Mouse (Mus musculus): ENCODE measurements around the gene Serpina10. TPM values are rescaled to one million over a fixed set of nuclear protein-coding genes. Genes with fewer than 3 reads are reported as not detected.
"Not testable (repeated sequence)": the region's sequence is repeated elsewhere in the genome, so short reads cannot be mapped to it uniquely, and the experiment has no call there.

Serpina10 gene
- not detected for total RNA-seq (2021)

DNA sequence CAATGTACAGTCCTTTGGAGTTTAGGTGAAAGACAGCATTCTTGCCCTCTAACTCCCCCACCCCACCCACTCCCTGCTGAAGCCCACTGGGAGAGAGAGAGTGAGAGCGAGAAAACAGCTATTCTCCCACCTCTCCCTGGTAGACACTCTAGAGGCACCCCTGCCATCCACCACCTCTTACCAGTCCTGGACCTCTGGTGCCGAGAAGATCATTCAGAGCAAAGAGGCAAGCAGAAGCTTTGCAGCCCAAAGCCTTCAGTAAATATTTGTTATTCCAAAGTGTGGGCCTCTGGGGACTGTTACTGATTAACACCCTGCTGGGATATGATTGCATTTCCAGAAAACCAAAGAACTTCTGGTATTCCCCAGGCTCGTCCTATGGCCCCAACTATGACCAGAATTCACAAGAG lies at the start of gene Serpina10:
TSS of gene Serpina10 (minus strand) at position 242 of the 410 bp plus-strand sequence.
- intact Hi-C loops (cut with DNase I) = no loop called here

DNA sequence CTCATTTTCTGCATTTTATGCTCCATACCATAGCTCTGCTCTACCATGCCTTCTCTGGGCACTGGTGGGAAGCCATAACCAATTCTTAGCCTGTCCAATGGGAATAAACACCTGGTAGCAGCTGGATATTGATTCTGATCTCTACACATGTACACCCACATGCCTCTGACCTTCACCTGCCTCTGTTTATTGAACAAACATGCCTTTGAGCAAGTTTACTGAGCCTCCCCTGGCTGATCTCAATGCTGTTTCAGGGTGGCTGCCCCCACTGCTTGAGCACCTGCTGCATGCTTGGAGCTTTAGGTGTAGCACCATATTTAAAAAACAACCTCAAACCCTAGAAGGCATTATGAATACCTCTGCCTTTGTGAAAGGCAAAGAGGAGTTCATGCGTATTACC lies 48.6 kb upstream of the Serpina10 start:
- DNase-seq (ENCODE audit: low spot score in 2 of 2); intact Hi-C loops (cut with DNase I): not testable (repeated sequence)

More for the DNA sequence above, at the start of gene Serpina10:
- DNase-seq (ENCODE audit: low spot score in 2 of 2) = no peak

DNA sequence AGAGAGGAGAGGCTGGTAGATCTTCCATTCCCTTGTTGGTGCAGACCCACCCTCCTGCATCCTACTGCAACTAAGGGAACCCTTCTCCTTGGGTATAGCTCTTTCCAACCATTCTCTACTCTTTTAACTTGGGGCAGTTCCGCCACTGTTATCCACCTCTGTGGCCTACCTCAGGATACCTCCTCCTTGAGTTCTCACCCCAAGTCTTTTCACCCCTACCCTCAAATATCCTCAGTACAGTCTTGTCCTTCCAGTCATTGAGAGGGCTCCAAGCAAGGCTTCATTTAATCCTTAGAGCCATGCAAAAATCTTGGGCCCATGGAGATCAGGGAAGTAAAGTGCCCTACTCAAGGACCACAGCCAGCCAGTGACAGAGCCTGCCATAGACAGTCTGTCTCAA lies 44.8 kb upstream of the Serpina10 start, which contains the start of gene Serpina16:
TSS of gene Serpina16 (minus strand) at position 101 of the 400 bp plus-strand sequence.
- intact Hi-C loops (cut with DNase I) = no loop called here
- no peak for DNase-seq (ENCODE audit: low spot score in 2 of 2)

DNA sequence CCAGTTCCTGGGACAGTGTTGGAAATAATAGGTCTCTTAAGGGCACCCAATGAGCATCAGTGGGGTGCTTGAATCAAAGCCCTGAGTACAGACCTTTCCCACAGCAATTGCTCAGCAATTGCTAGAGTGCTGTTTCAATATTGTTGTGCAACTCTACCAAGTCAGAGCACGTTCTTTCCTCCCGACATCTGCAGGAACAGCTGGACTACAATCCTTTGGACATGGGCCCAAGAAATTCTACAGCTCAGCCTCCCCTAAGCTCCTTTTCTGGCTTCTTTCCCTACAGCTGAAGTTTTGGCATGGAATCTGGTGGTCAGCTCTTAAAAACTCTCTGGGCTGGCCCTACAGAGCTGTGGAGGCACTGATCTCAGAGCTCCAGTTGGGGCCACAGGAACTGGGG lies 41.9 kb upstream of the Serpina10 start:
- no peak for DNase-seq (ENCODE audit: low spot score in 2 of 2)
- intact Hi-C loops (cut with DNase I) = no loop called here

DNA sequence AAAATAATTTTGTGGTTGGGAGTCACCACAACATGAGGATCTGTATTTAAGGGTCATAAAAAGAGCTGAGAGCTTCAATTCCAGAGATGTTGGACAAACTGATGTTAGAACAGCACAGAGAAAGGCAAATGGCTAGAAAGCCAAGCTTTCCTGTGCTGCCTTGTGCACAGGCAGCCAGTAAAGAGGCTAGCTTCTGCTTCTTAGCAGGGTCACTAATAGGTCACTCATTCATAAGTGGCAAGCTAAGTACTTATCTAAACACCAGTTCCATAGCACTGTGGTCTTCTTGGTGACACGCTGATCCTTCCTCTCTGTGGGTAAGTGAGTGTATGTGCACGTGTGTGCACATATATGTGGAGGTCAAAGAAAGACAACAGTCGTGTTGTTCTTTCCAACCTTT lies 40.2 kb upstream of the Serpina10 start:
- no peak for DNase-seq (ENCODE audit: low spot score in 2 of 2)
- intact Hi-C loops (cut with DNase I) = no loop called here

DNA sequence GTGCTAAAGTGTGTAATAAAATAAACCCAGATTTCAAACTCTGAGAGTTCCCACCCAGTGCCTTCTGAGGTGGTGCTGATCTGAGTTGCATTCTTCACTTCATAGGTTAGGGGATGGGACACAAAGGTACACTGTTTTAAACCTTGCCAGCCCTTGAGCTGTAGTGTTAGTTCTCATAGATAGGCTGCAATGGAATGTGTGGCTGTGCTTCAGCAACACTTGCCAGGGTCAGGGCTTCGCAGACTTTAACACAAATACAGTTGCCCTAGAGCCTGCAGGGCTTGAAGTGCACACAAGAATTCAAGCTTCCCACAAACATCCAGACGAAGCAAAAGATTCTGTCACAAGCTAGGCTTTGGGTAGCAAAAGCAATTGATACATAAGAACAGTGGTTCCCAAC lies 39.7 kb upstream of the Serpina10 start:
- intact Hi-C loops (cut with DNase I) = no loop called here
- no peak for DNase-seq (ENCODE audit: low spot score in 2 of 2)

DNA sequence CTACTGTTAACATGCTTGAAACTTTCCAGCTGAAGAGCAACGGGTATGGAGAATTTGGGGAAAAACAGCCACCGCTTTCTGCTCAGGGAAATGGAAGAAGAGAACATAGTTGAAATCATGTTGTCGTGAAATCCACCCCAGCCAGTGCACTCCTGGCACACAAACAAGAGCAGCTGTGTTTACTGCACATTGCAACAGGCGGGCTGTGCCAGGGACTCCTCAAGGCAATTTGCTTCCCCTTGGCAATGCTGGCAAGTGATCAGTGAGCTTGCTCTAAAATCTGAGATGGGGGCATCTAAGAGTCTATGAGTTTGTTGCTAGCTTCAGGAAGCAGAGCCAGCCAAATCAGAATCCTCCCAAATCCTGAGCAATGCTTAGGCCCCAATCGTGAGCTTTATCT lies 39.1 kb upstream of the Serpina10 start:
- intact Hi-C loops (cut with DNase I) = no loop called here
- DNase-seq (ENCODE audit: low spot score in 2 of 2) = peak; percentile 6 to 18

DNA sequence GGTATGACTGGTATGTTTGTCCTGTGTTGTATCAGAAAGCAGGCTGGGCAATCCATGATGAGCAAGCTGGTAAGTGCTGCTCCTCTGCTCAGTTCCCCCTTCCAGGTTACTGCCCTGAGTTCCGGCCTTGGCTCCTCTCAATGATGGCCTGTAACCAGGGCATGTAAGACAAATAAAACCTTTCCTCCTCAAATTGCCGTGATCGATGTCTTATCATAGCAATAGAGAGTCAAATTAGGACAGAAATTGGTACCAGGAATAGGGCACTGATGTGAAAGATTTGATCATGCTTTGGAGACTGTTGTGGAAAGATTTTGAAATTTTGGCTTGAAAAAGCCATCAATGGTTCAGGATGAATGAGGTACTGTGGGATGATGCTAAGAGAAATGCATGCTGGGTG lies 34.0 kb upstream of the Serpina10 start:
- intact Hi-C loops (cut with DNase I) = no loop called here
- no peak for DNase-seq (ENCODE audit: low spot score in 2 of 2)

DNA sequence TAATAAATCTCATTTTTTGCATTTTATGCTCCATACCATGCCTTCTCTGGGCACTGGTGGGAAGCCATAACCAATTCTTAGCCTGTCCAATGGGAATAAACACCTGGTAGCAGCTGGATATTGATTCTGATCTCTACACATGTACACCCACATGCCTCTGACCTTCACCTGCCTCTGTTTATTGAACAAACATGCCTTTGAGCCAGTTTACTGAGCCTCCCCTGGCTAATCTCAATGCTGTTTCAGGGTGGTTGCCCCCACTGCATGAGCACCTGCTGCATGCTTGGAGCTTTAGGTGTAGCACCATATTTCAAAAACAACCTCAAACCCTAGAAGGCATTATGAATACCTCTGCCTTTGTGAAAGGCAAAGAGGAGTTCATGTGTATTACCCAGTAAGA lies 30.8 kb upstream of the Serpina10 start:
- intact Hi-C loops (cut with DNase I); DNase-seq (ENCODE audit: low spot score in 2 of 2): not testable (repeated sequence)

DNA sequence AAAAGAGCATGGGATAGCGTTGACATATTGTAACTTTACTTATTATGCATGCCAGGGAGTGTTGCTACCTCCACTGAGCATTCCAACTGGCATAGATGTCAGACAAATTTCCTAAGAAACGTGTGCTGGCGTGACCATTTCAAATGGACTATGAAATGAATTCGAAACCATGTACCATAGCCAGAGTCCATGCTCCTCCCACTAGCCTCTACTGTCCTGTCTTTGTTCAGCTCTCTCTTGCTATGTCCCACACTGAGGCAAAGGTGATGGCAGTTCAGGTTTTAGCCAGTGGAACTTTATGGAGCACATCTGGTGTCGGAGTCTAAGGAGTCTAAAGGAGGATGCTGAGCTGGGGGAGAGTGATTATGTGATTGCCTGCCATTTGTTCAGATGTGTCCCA lies 28.8 kb upstream of the Serpina10 start:
- no peak for DNase-seq (ENCODE audit: low spot score in 2 of 2)
- intact Hi-C loops (cut with DNase I) = no loop called here

DNA sequence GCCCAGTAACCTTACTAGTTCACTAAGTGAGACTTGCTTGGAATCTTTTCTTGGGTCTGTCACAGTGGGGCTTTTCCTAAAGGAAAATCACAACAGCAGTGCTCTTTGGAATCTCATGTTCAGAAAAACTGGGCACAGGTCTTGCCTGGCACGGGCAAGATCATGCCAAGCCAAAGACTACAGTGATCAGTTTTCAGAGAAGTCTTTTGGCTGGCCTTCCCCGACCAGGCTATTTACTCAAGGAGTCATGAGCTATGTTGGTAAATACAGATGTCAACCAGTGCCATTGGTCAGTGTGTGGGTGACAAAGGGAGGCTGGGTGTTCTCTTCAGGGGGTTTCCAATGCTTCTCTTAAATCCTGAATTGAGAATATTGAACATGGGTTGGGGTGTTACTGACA lies 27.9 kb upstream of the Serpina10 start:
- DNase-seq (ENCODE audit: low spot score in 2 of 2) = no peak
- intact Hi-C loops (cut with DNase I) = no loop called here

DNA sequence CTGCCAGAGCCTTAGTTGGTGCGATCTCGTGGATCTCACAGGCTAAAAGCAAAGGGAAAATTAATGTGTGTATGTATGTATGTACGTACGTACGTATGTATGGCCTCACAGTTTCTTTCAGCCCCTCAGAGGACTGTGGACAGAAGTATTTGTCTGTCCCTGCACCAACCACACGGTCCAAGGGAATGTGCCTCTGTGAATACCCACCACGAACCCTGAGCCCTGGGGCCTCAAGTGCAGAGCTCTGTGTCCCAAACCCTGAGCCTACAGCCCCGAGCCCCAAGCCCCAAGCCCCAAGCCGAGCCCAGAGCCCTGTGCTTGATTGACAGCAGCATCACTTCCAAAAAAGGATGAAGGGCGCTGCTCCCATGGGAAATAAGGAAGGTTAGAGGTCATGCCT lies 26.7 kb upstream of the Serpina10 start:
- no peak for DNase-seq (ENCODE audit: low spot score in 2 of 2)
- intact Hi-C loops (cut with DNase I) = no loop called here

DNA sequence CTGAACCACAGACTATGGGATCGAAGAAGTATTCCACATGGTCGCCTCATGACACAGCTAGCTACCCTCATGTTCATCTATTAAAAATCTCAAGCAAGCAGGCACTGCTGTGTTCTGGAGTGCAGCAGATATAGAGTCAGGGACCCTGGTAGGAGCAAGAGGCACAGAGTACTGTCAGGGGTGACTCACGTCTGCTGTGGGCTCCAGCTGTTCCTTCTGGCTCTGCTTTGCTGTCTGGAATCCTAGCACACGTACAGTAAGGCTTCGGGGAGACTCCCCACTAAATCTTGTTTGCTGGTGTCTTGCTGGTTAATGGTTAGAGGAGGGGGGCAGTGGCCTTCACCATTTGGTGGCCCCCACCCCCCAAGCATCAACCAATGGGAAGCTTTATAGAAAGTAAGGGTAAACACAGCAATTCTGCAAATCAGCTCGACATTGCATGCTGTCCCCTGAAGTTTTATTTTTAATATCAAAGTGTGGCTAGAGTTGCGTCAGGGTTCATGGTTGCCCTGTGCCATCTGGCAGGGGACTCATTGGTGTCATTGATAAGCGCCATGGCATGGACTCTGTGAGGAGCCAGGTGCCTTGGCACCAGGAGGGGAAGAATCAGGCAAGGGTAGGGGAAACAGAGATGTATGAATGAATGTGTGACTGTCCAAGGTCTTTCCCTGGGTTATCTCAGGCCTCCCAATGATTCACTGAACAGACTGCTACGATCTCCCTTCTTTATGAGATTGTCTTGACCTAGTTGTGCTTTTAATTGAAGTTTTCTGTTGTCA lies 25.8 kb upstream of the Serpina10 start, which contains the start of gene Serpina6:
TSS of gene Serpina6 (minus strand) at position 365 of the 779 bp plus-strand sequence.
- intact Hi-C loops (cut with DNase I) = no loop called here
- no peak for DNase-seq (ENCODE audit: low spot score in 2 of 2)

DNA sequence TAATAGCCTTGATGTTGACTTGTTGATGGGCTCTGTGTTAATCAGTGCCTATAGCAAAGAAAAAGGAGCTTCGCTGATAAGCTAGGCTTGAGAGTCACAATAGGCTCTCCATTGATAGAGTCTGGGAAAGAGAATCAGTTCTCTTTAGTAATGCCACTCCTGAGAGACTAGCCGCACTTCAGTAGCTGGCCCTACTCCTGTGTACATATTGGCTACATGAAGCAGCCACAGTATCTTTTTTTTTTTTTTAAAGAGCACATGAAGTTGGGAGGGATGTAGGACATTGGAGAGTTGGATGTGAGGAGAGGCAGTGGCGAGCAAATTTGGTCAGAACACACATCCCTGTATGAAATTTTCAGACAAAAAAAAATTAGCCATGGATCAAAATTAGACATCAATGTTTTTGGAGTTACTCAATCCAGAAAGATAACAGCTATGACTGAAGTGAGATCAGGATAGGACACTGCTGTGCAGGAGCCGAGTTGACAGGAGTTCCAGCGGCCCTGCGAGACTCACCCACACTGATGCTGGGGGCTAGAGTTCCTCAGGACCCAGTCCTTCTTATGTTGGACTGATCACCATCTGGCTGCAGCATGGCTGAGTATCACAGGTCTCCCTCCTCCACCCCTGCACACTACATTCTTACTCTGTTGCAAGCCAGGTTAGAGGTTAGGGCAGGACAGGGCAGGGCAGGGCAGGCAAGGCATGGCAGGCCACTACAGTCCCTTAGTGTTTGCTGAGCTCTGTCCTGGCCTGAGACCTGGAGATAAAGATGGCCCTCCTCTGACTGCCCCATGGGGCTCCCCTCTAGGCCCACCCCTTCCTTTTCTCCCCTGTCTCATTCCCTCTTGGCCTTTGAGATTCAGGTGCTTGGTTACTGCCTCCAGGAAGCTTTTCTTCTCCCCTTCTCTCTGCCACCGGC lies 24.1 kb upstream of the Serpina10 start:
- DNase-seq (ENCODE audit: low spot score in 2 of 2) = no peak
- intact Hi-C loops (cut with DNase I) = no loop called here

DNA sequence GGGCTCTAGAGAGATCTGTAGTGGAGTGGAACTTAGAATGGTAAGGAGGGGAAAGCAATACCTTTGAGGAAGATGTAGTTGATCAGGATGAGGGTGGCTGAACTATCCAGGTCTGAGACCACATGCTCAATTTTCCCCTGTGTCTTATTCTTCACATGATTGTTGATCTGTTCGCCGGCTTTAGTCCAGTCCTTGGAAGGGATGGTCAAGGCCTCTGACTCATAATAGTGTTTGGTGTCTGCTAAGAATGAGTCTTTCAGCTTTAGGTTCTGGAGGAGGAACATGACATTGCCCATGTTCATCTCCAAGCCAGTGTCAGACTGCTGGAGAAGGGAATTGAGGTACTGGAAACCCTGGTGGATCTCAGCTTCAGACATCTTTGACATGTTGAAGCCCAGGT lies 22.6 kb upstream of the Serpina10 start:
- no peak for DNase-seq (ENCODE audit: low spot score in 2 of 2)
- intact Hi-C loops (cut with DNase I) = no loop called here

DNA sequence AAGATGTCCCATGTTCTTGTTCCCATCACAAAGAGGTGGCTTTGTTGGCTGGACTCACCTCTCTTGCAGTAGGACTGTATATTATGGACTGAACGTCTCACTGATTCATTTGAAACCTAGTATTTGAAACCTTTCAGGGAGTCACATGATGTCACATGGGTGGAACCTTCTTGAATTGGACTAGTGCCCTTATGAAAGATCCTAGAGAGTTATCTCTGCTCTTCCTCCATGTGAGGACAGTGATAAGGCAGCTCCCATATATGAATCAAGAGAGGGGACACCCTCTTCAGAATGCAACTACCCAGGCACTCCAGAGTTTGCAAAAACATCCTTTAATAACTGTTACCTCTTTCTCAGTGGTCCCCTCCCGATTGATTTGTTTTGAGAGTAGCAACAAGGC lies 15.1 kb upstream of the Serpina10 start:
- no peak for DNase-seq (ENCODE audit: low spot score in 2 of 2)
- intact Hi-C loops (cut with DNase I) = no loop called here

DNA sequence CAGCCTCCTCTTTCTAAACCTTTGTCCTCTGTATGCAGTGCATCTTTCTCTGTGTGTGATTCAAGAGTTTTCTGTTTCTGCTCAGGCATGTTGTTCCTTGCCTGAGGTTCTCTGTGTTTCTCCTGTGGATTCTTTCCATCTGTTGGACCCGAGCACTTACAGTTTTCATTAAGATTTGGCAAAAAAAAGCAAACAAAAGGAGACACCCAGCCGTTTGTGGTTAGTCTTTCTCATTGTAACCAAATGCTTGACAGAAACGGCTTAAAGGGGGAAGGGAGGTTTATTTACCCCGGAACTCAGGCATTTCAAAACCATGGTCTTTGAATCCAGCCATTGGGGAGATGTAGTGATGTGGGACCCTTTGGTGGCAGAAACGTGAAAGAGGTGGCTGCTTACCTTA lies 13.4 kb upstream of the Serpina10 start:
- DNase-seq (ENCODE audit: low spot score in 2 of 2) = no peak
- intact Hi-C loops (cut with DNase I) = loop anchor here (5.0 kb wide), 2 partner anchors 147 to 217 kb away; partner anchors contain the start of gene Ddx24

DNA sequence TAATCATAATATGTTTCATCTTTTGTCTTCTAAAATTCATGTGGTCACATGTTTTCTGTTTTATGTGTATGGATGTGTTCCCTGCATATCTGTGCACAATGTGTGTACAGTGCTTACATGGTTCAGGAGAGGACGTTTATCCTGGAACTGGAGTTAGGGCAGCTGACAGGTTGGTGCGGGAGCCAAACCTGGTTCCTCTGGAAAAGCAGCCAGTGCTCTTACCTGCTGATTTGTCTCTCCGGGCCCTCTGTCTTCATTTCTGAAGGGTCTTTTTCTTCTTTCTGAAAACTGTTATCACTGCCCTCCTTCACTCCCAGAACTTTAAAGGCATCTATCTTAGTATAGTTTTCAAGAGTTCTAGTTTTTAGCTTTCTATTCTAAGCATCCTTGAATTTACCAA lies 12.6 kb upstream of the Serpina10 start:
- intact Hi-C loops (cut with DNase I) = loop anchor here (5.0 kb wide), 2 partner anchors 147 to 217 kb away; partner anchors contain the start of gene Ddx24
- no peak for DNase-seq (ENCODE audit: low spot score in 2 of 2)

DNA sequence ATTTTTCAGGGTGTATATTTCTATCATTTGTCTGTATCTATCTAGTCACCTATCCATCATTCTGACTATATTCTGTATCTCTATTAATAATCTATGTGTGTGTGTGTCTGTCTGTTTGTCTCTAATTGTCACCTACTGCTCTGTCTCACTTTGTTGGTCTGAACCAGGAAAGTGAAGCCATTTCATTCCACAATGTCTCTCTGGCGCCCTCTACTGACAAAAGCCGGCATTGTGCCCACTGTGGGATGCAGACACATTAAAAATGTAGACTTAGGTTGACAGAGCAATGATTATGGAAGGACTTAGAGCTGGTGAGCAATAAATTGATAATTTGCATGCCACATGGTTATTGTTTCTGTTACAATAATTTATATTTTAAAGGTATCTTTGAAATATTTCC lies 12.1 kb upstream of the Serpina10 start:
- peak; percentile 58 to 71 for DNase-seq (ENCODE audit: low spot score in 2 of 2)
- intact Hi-C loops (cut with DNase I) = loop anchor here (5.0 kb wide), 2 partner anchors 146 to 216 kb away; partner anchors contain the start of gene Ddx24

DNA sequence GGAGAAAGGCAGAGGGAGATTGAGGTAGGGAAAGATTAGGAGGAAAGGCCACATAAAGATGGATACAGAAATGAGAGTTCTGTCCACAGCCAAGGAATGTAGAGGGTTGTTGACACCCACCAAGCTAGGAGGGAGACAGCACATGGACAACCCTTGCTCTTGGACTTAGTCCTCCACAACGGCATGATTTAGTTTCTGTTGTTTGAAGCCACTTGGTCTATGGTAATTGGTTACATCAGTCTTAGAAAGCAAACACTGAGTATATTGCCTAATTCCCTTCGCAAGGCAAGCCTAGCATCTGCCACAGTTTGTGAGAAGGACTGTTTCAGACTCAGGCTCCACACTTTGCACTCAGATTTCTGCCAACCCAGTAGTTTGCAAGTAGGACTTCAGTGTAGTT lies 4.6 kb upstream of the Serpina10 start:
- no peak for DNase-seq (ENCODE audit: low spot score in 2 of 2)
- intact Hi-C loops (cut with DNase I) = no loop called here

All from left cerebral cortex, postnatal 36 days (tissue).